Mouse (Mus musculus): ENCODE data around the gene Ttc7b.
A peak's percentile ranks its signal among the peaks of the same experiment; 100 is the strongest.

The Ttc7b gene

DNA sequence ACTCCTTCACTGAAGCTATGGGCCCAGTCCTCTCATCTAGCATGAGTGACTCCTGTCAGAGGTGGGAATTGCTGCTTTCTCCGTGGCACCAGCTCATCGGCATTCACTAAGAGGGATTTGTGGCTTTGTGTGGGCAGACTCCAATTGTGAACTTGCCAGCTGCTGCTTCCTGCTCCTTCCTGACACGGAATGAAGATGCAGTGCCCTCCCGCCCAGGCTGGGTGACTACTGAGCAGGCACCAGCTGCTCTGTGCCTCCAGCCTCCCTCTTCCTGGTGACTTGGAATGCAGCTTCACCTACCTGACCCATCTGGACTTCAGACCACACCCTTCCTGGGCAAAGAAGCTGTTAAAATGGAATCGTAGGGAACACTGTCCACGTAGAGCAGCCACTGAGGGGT, 257.8 kb downstream of the Ttc7b start:
- no peak for DNase-seq

DNA sequence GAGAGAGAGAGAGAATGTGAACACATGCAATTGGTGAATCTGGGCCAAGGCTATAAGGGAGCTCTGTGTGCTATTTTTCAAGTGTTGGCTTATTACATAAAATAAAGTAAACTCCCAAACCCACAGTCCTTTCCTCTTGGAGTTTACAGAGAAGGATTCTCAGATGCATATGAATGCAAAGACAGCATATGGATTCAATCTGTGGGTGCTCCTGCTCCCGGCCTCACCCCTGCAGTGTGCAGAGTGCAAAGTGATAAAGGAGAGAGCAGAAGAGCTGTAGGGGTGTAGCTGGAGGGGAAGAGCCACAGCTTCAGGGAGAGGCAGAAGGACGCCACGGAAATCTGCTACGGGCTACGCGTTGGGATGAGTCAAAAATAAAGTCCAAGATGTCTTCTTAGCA, 258.9 kb downstream of the Ttc7b start:
- DNase-seq: no peak

DNA sequence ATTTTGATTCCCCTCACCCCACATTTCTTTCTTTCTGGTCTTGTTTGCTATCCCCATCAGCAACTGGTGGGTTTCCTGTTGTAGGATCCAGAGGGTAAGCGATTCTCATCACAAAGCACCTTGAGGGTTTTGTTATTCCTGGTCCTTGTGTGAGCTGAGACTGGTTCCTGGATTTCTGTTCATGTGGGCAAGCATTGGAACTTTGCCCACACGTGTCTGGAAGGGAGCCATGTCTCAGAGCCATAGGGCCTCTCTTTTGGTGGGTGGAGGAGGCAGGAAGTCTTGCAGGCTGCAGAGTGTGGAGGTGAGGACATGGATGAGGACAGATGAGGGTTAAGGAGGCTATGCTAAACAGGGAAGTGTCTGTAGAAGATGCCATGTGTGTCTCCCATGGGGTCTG, 260.5 kb downstream of the Ttc7b start:
- no peak for DNase-seq

DNA sequence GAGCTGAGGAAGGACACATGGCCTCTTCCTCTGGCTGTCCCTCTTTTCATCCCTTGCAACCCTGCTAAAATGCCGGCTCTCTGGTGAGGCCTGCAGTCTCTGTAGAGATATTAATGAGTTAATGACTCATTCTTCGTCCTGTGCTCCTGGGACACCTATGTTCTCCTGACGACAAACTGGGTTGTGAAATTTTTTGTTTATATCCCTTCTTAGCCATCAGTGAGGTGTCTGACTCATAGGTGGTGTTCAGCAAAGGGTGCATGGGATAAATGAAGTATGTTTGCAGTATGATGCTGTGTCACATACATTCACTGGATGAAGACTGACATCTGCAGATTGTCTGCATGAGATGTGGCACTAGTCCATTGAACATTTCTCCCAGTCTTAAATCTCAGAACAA, 262.8 kb downstream of the Ttc7b start:
- no peak for DNase-seq

DNA sequence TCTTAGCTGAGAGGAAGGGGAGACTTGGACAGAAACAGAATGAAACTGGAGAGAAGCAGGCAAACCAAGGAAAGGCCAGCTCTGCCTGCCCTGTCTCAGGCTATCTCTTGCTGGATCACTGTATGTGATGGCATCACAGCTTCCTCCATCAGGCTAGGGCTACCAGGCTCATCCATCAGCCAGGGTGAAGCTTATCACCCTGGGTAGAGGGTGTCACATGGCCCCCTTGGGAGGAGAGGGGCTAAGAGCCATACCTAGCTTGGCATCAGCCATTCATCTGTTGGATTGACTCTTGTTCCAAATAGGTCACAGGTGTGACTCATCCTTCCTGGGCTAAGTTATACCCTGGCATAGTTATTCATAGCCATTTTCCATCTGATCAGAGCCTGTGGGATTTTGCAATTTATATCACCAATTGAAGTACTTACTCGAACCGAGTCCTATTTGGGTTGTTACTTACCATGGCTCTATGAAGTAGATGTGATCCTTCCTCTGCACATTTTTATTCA, 265.1 kb downstream of the Ttc7b start:
- DNase-seq: peak in 1 of 2 experiments; percentile 51

DNA sequence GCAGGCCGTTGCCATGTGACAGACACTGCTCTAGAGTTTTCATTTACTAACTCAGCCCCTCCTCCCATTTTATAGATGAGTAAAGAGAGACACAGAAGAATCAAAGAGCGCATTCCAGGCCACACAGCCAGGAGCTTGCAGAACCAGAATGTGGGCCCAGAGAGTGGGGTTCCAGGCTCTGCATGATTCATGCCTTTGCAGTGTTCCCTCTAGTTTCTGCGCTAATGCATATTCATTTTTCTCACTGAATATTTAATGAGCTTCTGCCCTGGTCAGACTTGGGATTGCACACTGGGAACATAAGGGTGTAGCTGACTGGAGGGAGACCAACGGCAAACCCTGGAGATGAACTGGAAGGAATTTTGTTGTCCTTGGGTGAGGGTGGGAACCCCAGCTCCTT, 266.2 kb downstream of the Ttc7b start:
- no peak for DNase-seq
